Mouse (Mus musculus): Measurements from ENCODE around the gene Scn2a. TPM values are rescaled to one million over a fixed set of nuclear protein-coding genes. Genes with fewer than 3 reads are reported as not detected.

The Scn2a gene
- 3.3 and 3.7 TPM in 2 replicates for polyA plus RNA-seq (2015; fragmentation: Nextera tagmentation; extraction: Ambion mirVana)

GRCm38 (mm10) chr2:65620556-65621166 is at the start of gene Scn2a:
TSS of gene Scn2a (plus strand) at chr2:65620771.
- Histone ChIP-seq H3K4me1 (ENCODE audit: control insufficient read depth, insufficient read depth, low read length) (no peaks in the 10 kb centered on the region), H3K9ac (ENCODE audit: low read length) (no peak within 1 kb of the TSS), H3K36me3 (ENCODE audit: control insufficient read depth, insufficient read depth, low read length) (no peaks in the 10 kb centered on the region), H3K27ac (ENCODE audit: low read length) (no peak within 1 kb of the TSS), H3K9me3 (replicated peaks; ENCODE audit: control insufficient read depth, low read length) (no peaks in the 10 kb centered on the region), H3K27me3 (ENCODE audit: control insufficient read depth, insufficient read depth, low read length) (no peaks in the 10 kb centered on the region), H3K4me2 (ENCODE audit: low read depth, low read length) (no peak within 1 kb of the TSS), H3K4me3 (replicated peaks; ENCODE audit: low read length) (no peak within 1 kb of the TSS)
- ATAC-seq (ENCODE audit: insufficient read depth, low FRiP score): no peak
- WGBS: 53% methylated on average over 9 of the region's 9 CpGs

GRCm38 (mm10) chr2:65587679-65588078 is 32.9 kb upstream of the Scn2a start:
- WGBS: 61% methylated on average over 5 of the region's 5 CpGs
- ATAC-seq (ENCODE audit: insufficient read depth, low FRiP score): no peak
- Histone ChIP-seq H3K4me2 (ENCODE audit: low read depth, low read length) (no peak overlapping the region), H3K36me3 (ENCODE audit: control insufficient read depth, insufficient read depth, low read length) (no peaks in the 10 kb centered on the region), H3K4me1 (ENCODE audit: control insufficient read depth, insufficient read depth, low read length) (no peaks in the 10 kb centered on the region), H3K27me3 (ENCODE audit: control insufficient read depth, insufficient read depth, low read length) (no peaks in the 10 kb centered on the region), H3K4me3 (replicated peaks; ENCODE audit: low read length) (no peak overlapping the region), H3K9ac (ENCODE audit: low read length) (no peak overlapping the region), H3K27ac (ENCODE audit: low read length) (no peak overlapping the region), H3K9me3 (replicated peaks; ENCODE audit: control insufficient read depth, low read length) (no peaks in the 10 kb centered on the region)

- no peak overlapping the region for H3K9ac ChIP-seq (ENCODE audit: low read length)
- no peaks in the 10 kb centered on the region for H3K9me3 ChIP-seq (replicated peaks; ENCODE audit: control insufficient read depth, low read length)
- ATAC-seq (ENCODE audit: insufficient read depth, low FRiP score): no peak
- no peaks in the 10 kb centered on the region for H3K36me3 ChIP-seq (ENCODE audit: control insufficient read depth, insufficient read depth, low read length)
- H3K27ac ChIP-seq (ENCODE audit: low read length): no peak overlapping the region
- no peak overlapping the region for H3K4me3 ChIP-seq (replicated peaks; ENCODE audit: low read length)
- H3K4me1 ChIP-seq (ENCODE audit: control insufficient read depth, insufficient read depth, low read length): no peaks in the 10 kb centered on the region
- H3K27me3 ChIP-seq (ENCODE audit: control insufficient read depth, insufficient read depth, low read length): no peaks in the 10 kb centered on the region
- no peak overlapping the region for H3K4me2 ChIP-seq (ENCODE audit: low read depth, low read length)
Observed at GRCm38 (mm10) chr2:65607813-65608212, 12.8 kb upstream of the Scn2a start.

GRCm38 (mm10) chr2:65611887-65612286 is 8.7 kb upstream of the Scn2a start:
- Histone ChIP-seq H3K9me3 (replicated peaks; ENCODE audit: control insufficient read depth, low read length) (no peaks in the 10 kb centered on the region), H3K4me3 (replicated peaks; ENCODE audit: low read length) (no peak overlapping the region), H3K27me3 (ENCODE audit: control insufficient read depth, insufficient read depth, low read length) (no peaks in the 10 kb centered on the region), H3K4me2 (ENCODE audit: low read depth, low read length) (no peak overlapping the region), H3K27ac (ENCODE audit: low read length) (no peak overlapping the region), H3K4me1 (ENCODE audit: control insufficient read depth, insufficient read depth, low read length) (no peaks in the 10 kb centered on the region), H3K9ac (ENCODE audit: low read length) (no peak overlapping the region), H3K36me3 (ENCODE audit: control insufficient read depth, insufficient read depth, low read length) (no peaks in the 10 kb centered on the region)
- 73% methylated on average over 4 of the region's 4 CpGs for WGBS
- no peak for ATAC-seq (ENCODE audit: insufficient read depth, low FRiP score)

- H3K9me3 ChIP-seq (replicated peaks; ENCODE audit: control insufficient read depth, low read length): no peaks in the 10 kb centered on the region
- no peaks in the 10 kb centered on the region for H3K36me3 ChIP-seq (ENCODE audit: control insufficient read depth, insufficient read depth, low read length)
- no peak overlapping the region for H3K9ac ChIP-seq (ENCODE audit: low read length)
- no peaks in the 10 kb centered on the region for H3K4me1 ChIP-seq (ENCODE audit: control insufficient read depth, insufficient read depth, low read length)
- no peak overlapping the region for H3K4me3 ChIP-seq (replicated peaks; ENCODE audit: low read length)
- no peak overlapping the region for H3K4me2 ChIP-seq (ENCODE audit: low read depth, low read length)
- no peak overlapping the region for H3K27ac ChIP-seq (ENCODE audit: low read length)
- 16% methylated on average over 5 of the region's 5 CpGs for WGBS
- ATAC-seq (ENCODE audit: insufficient read depth, low FRiP score): no peak
- no peaks in the 10 kb centered on the region for H3K27me3 ChIP-seq (ENCODE audit: control insufficient read depth, insufficient read depth, low read length)
Observed at GRCm38 (mm10) chr2:65619781-65620180, 790 bp upstream of the Scn2a start.

GRCm38 (mm10) chr2:65621254-65621653 is 683 bp downstream of the Scn2a start:
- H3K4me2 ChIP-seq (ENCODE audit: low read depth, low read length): no peak overlapping the region
- no peaks in the 10 kb centered on the region for H3K27me3 ChIP-seq (ENCODE audit: control insufficient read depth, insufficient read depth, low read length)
- WGBS: 39% methylated on average over 5 of the region's 5 CpGs
- H3K4me3 ChIP-seq (replicated peaks; ENCODE audit: low read length): no peak overlapping the region
- no peak overlapping the region for H3K27ac ChIP-seq (ENCODE audit: low read length)
- H3K4me1 ChIP-seq (ENCODE audit: control insufficient read depth, insufficient read depth, low read length): no peaks in the 10 kb centered on the region
- ATAC-seq (ENCODE audit: insufficient read depth, low FRiP score): no peak
- H3K36me3 ChIP-seq (ENCODE audit: control insufficient read depth, insufficient read depth, low read length): no peaks in the 10 kb centered on the region
- no peak overlapping the region for H3K9ac ChIP-seq (ENCODE audit: low read length)
- no peaks in the 10 kb centered on the region for H3K9me3 ChIP-seq (replicated peaks; ENCODE audit: control insufficient read depth, low read length)

- H3K27ac ChIP-seq (ENCODE audit: low read length): no peak overlapping the region
- 74% methylated on average over 5 of the region's 5 CpGs for WGBS
Observed at GRCm38 (mm10) chr2:65621838-65622237, 1.3 kb downstream of the Scn2a start.

GRCm38 (mm10) chr2:65652636-65653035 is 32.1 kb downstream of the Scn2a start:
- H3K27me3 ChIP-seq (ENCODE audit: control insufficient read depth, insufficient read depth, low read length): no peaks in the 10 kb centered on the region
- no peak for ATAC-seq (ENCODE audit: insufficient read depth, low FRiP score)
- 82% methylated on average over 7 of the region's 7 CpGs for WGBS
- no peak overlapping the region for H3K4me3 ChIP-seq (replicated peaks; ENCODE audit: low read length)
- no peaks in the 10 kb centered on the region for H3K36me3 ChIP-seq (ENCODE audit: control insufficient read depth, insufficient read depth, low read length)
- no peaks in the 10 kb centered on the region for H3K9me3 ChIP-seq (replicated peaks; ENCODE audit: control insufficient read depth, low read length)
- H3K27ac ChIP-seq (ENCODE audit: low read length): no peak overlapping the region
- no peaks in the 10 kb centered on the region for H3K4me1 ChIP-seq (ENCODE audit: control insufficient read depth, insufficient read depth, low read length)
- H3K4me2 ChIP-seq (ENCODE audit: low read depth, low read length): no peak overlapping the region
- H3K9ac ChIP-seq (ENCODE audit: low read length): no peak overlapping the region

More at GRCm38 (mm10) chr2:65621838-65622237, 1.3 kb downstream of the Scn2a start:
- ATAC-seq (ENCODE audit: insufficient read depth, low FRiP score): no peak
- Histone ChIP-seq H3K9ac (ENCODE audit: low read length) (no peak overlapping the region), H3K27me3 (ENCODE audit: control insufficient read depth, insufficient read depth, low read length) (no peaks in the 10 kb centered on the region), H3K9me3 (replicated peaks; ENCODE audit: control insufficient read depth, low read length) (no peaks in the 10 kb centered on the region), H3K4me3 (replicated peaks; ENCODE audit: low read length) (no peak overlapping the region), H3K36me3 (ENCODE audit: control insufficient read depth, insufficient read depth, low read length) (no peaks in the 10 kb centered on the region), H3K4me2 (ENCODE audit: low read depth, low read length) (no peak overlapping the region), H3K4me1 (ENCODE audit: control insufficient read depth, insufficient read depth, low read length) (no peaks in the 10 kb centered on the region)

GRCm38 (mm10) chr2:65657031-65657430 is 36.5 kb downstream of the Scn2a start:
- Histone ChIP-seq H3K27me3 (ENCODE audit: control insufficient read depth, insufficient read depth, low read length) (no peaks in the 10 kb centered on the region), H3K4me3 (replicated peaks; ENCODE audit: low read length) (no peak overlapping the region), H3K9me3 (replicated peaks; ENCODE audit: control insufficient read depth, low read length) (no peaks in the 10 kb centered on the region), H3K4me2 (ENCODE audit: low read depth, low read length) (no peak overlapping the region), H3K9ac (ENCODE audit: low read length) (no peak overlapping the region), H3K27ac (ENCODE audit: low read length) (no peak overlapping the region), H3K4me1 (ENCODE audit: control insufficient read depth, insufficient read depth, low read length) (no peaks in the 10 kb centered on the region), H3K36me3 (ENCODE audit: control insufficient read depth, insufficient read depth, low read length) (no peaks in the 10 kb centered on the region)
- ATAC-seq (ENCODE audit: insufficient read depth, low FRiP score): no peak
- 59% methylated on average over 4 of the region's 4 CpGs for WGBS

All from stomach, embryonic 16.5 days (tissue).